Mouse (Mus musculus): Measurements from ENCODE around the gene Gatad2b.
"Not testable (repeated sequence)": the region's sequence is repeated elsewhere in the genome, so short reads cannot be mapped to it uniquely, and the experiment has no call there.

The Gatad2b gene

GRCm38 (mm10) chr3:90292345-90293275 is at the start of gene Gatad2b:
Gene Gatad2b (plus strand): TSS chr3:90293178.
- DNase-seq (ENCODE audit: low read depth), result peak; percentile 100

GRCm38 (mm10) chr3:90245406-90245805 is 47.6 kb upstream of the Gatad2b start:
- DNase-seq (ENCODE audit: low read depth), result no peak

GRCm38 (mm10) chr3:90247630-90247959 is 45.4 kb upstream of the Gatad2b start:
- DNase-seq (ENCODE audit: low read depth), result no peak

- DNase-seq (ENCODE audit: low read depth), result peak; percentile 98
Observed at GRCm38 (mm10) chr3:90247960-90248745, 44.8 kb upstream of the Gatad2b start, which contains the start of gene Slc39a1. Gene Slc39a1 (plus strand): TSS chr3:90248172.

- peak; percentile 81 for DNase-seq (ENCODE audit: low read depth)
Observed at GRCm38 (mm10) chr3:90248746-90249100, 44.3 kb upstream of the Gatad2b start.

GRCm38 (mm10) chr3:90250791-90251190 is 42.2 kb upstream of the Gatad2b start:
- peak; percentile 40 for DNase-seq (ENCODE audit: low read depth)

GRCm38 (mm10) chr3:90251731-90252226 is 41.2 kb upstream of the Gatad2b start:
- not testable (repeated sequence) for DNase-seq (ENCODE audit: low read depth)

GRCm38 (mm10) chr3:90252659-90253058 is 40.3 kb upstream of the Gatad2b start:
- not testable (repeated sequence) for DNase-seq (ENCODE audit: low read depth)

- not testable (repeated sequence) for DNase-seq (ENCODE audit: low read depth)
Observed at GRCm38 (mm10) chr3:90253174-90253573, 39.8 kb upstream of the Gatad2b start.

- peak; percentile 97 for DNase-seq (ENCODE audit: low read depth)
Observed at GRCm38 (mm10) chr3:90253653-90254418, 39.1 kb upstream of the Gatad2b start, which contains the start of gene Crtc2. Gene Crtc2 (plus strand): TSS chr3:90254163.

- DNase-seq (ENCODE audit: low read depth), result no peak
Observed at GRCm38 (mm10) chr3:90254419-90255193, 38.4 kb upstream of the Gatad2b start.

- DNase-seq (ENCODE audit: low read depth), result no peak
Observed at GRCm38 (mm10) chr3:90255194-90255565, 37.8 kb upstream of the Gatad2b start.

GRCm38 (mm10) chr3:90255784-90256353 is 37.1 kb upstream of the Gatad2b start:
- no peak for DNase-seq (ENCODE audit: low read depth)

- no peak for DNase-seq (ENCODE audit: low read depth)
Observed at GRCm38 (mm10) chr3:90256731-90257530, 36.0 kb upstream of the Gatad2b start.

GRCm38 (mm10) chr3:90258521-90258920 is 34.5 kb upstream of the Gatad2b start:
- DNase-seq (ENCODE audit: low read depth), result no peak

- no peak for DNase-seq (ENCODE audit: low read depth)
Observed at GRCm38 (mm10) chr3:90263121-90263771, 29.7 kb upstream of the Gatad2b start.

- DNase-seq (ENCODE audit: low read depth), result no peak
Observed at GRCm38 (mm10) chr3:90264687-90265033, 28.3 kb upstream of the Gatad2b start.

GRCm38 (mm10) chr3:90265034-90265931 is 27.7 kb upstream of the Gatad2b start, which contains the start of gene Dennd4b:
Gene Dennd4b (plus strand): TSS chr3:90265185.
- DNase-seq (ENCODE audit: low read depth), result peak; percentile 92
